Mouse (Mus musculus) embryonic facial prominence, embryonic 10.5 days (tissue): ENCODE data around the gene Babam2. TPM values are rescaled to one million over a fixed set of nuclear protein-coding genes. Genes with fewer than 3 reads are reported as not detected.

Source experiments
- DNase-seq: peaks from one replicate; pipeline ENCODE4 v3.0.0-alpha.2; 2017; ENCODE audit warnings: low spot score
- H3K27ac ChIP-seq: fragments of 300-500 bp; sonication (generic); replicated peaks from 2 replicates; pipeline ENCODE4 v1.5.1; 2016; ENCODE audit warnings: mild to moderate bottlenecking
- H3K27me3 ChIP-seq: fragments of 300-500 bp; sonication (generic); replicated peaks from 2 replicates; pipeline ENCODE4 v1.6.1; 2016; ENCODE audit warnings: low read depth, mild to moderate bottlenecking; ENCODE audit not compliant: poor library complexity, severe bottlenecking
- H3K36me3 ChIP-seq: fragments of 300-500 bp; sonication (generic); replicated peaks from 2 replicates; pipeline ENCODE4 v1.6.1; 2016; ENCODE audit warnings: mild to moderate bottlenecking, moderate library complexity
- H3K4me1 ChIP-seq: fragments of 300-500 bp; sonication (generic); 2 replicates; pipeline ENCODE4 v1.6.1; 2016
- H3K4me3 ChIP-seq: fragments of 300-500 bp; sonication (generic); 2 replicates; pipeline ENCODE4 v1.5.1; 2016; ENCODE audit warnings: mild to moderate bottlenecking, moderate library complexity
- H3K9me3 ChIP-seq: fragments of 300-500 bp; sonication (generic); 2 replicates; pipeline ENCODE4 v1.6.1; 2016; ENCODE audit warnings: mild to moderate bottlenecking
- WGBS: fragments of 180-500 bp; shearing (Covaris S2); methylation state at CpG from one replicate; pipeline ENCODE4 v1.1.7; 2016; 5-methylcytosine and 5-hydroxymethylcytosine counted together
- polyA plus RNA-seq: library from polyadenylated mRNA; unstranded; fragments of >200 nt; fragmentation: Nextera tagmentation; extraction: Ambion mirVana; gene quantifications from 2 replicates; pipeline ENCODE4 v1.2.1, GENCODE M21; 2016

Gene Babam2
- polyA plus RNA-seq, 1 experiment from 2014 or later = 47.0 TPM

- Histone ChIP-seq H3K27me3 (no peaks in the 10 kb centered on the region), H3K9me3 (no peaks in the 10 kb centered on the region), H3K36me3 (no peaks in the 10 kb centered on the region), H3K4me1 (no peaks in the 10 kb centered on the region), H3K4me3 (no peak overlapping the region), H3K27ac (no peak overlapping the region)
- DNase-seq = no peak
- 87% methylated on average over 7 of the region's 7 CpGs for WGBS
Observed at GRCm38 (mm10) chr5:31916241-31916640, 218.8 kb downstream of the Babam2 start.

- no peaks in the 10 kb centered on the region for H3K9me3 ChIP-seq
- no peaks in the 10 kb centered on the region for H3K27me3 ChIP-seq
- no peaks in the 10 kb centered on the region for H3K36me3 ChIP-seq
- 90% methylated on average over 4 of the region's 4 CpGs for WGBS
- H3K27ac ChIP-seq = no peak overlapping the region
- DNase-seq = no peak
- no peaks in the 10 kb centered on the region for H3K4me1 ChIP-seq
- H3K4me3 ChIP-seq = no peak overlapping the region
Observed at GRCm38 (mm10) chr5:31918566-31918965, 221.1 kb downstream of the Babam2 start.

- Histone ChIP-seq H3K27me3 (no peaks in the 10 kb centered on the region), H3K4me1 (no peaks in the 10 kb centered on the region), H3K9me3 (no peaks in the 10 kb centered on the region), H3K36me3 (no peaks in the 10 kb centered on the region), H3K27ac (no peak overlapping the region), H3K4me3 (no peak overlapping the region)
- DNase-seq = no peak
Observed at GRCm38 (mm10) chr5:31920129-31920528, 222.6 kb downstream of the Babam2 start.

GRCm38 (mm10) chr5:31920890-31921289 is 223.4 kb downstream of the Babam2 start:
- no peaks in the 10 kb centered on the region for H3K36me3 ChIP-seq
- 69% methylated on average over 1 of the region's 1 CpGs for WGBS
- H3K27ac ChIP-seq = no peak overlapping the region
- H3K4me3 ChIP-seq = no peak overlapping the region
- no peaks in the 10 kb centered on the region for H3K9me3 ChIP-seq
- H3K4me1 ChIP-seq = no peaks in the 10 kb centered on the region
- no peak for DNase-seq
- no peaks in the 10 kb centered on the region for H3K27me3 ChIP-seq

- no peak for DNase-seq
- Histone ChIP-seq H3K4me3 (no peak overlapping the region), H3K4me1 (no peaks in the 10 kb centered on the region), H3K9me3 (peaks cover 3% of the 10 kb centered on the region; the same call in 1 of the 2 replicates), H3K36me3 (no peaks in the 10 kb centered on the region), H3K27ac (no peak overlapping the region), H3K27me3 (no peaks in the 10 kb centered on the region)
Observed at GRCm38 (mm10) chr5:31924075-31924474, 226.6 kb downstream of the Babam2 start.

GRCm38 (mm10) chr5:31926551-31926950 is 229.1 kb downstream of the Babam2 start:
- WGBS = 89% methylated on average over 1 of the region's 1 CpGs
- Histone ChIP-seq H3K36me3 (no peaks in the 10 kb centered on the region), H3K9me3 (peaks cover 3% of the 10 kb centered on the region; the same call in 1 of the 2 replicates), H3K27ac (no peak overlapping the region), H3K4me3 (no peak overlapping the region), H3K4me1 (no peaks in the 10 kb centered on the region), H3K27me3 (no peaks in the 10 kb centered on the region)
- DNase-seq = peak; percentile 18

GRCm38 (mm10) chr5:31929007-31929406 is 231.5 kb downstream of the Babam2 start:
- Histone ChIP-seq H3K27me3 (no peaks in the 10 kb centered on the region), H3K9me3 (peaks cover 3% of the 10 kb centered on the region; the same call in 1 of the 2 replicates), H3K4me3 (no peak overlapping the region), H3K36me3 (no peaks in the 10 kb centered on the region), H3K27ac (no peak overlapping the region), H3K4me1 (no peaks in the 10 kb centered on the region)
- WGBS = 71% methylated on average over 7 of the region's 7 CpGs
- DNase-seq = no peak

- H3K4me1 ChIP-seq = no peaks in the 10 kb centered on the region
- no peaks in the 10 kb centered on the region for H3K36me3 ChIP-seq
- no peak overlapping the region for H3K27ac ChIP-seq
- H3K27me3 ChIP-seq = no peaks in the 10 kb centered on the region
- 78% methylated on average over 8 of the region's 8 CpGs for WGBS
- H3K9me3 ChIP-seq = peaks cover 3% of the 10 kb centered on the region; the same call in 1 of the 2 replicates
- no peak overlapping the region for H3K4me3 ChIP-seq
- no peak for DNase-seq
Observed at GRCm38 (mm10) chr5:31931127-31931625, 233.7 kb downstream of the Babam2 start.

GRCm38 (mm10) chr5:31931637-31932036 is 234.2 kb downstream of the Babam2 start:
- no peaks in the 10 kb centered on the region; the same call in 1 of the 2 replicates for H3K4me1 ChIP-seq
- no peaks in the 10 kb centered on the region for H3K36me3 ChIP-seq
- no peak overlapping the region for H3K4me3 ChIP-seq
- no peaks in the 10 kb centered on the region for H3K27me3 ChIP-seq
- no peak for DNase-seq
- WGBS = 79% methylated on average over 1 of the region's 1 CpGs
- peaks cover under 1% of the 10 kb centered on the region; the same call in 1 of the 2 replicates for H3K9me3 ChIP-seq
- H3K27ac ChIP-seq = no peak overlapping the region

- H3K27me3 ChIP-seq = no peaks in the 10 kb centered on the region
- H3K4me3 ChIP-seq = no peak overlapping the region
- WGBS = 91% methylated on average over 6 of the region's 6 CpGs
Observed at GRCm38 (mm10) chr5:31933296-31933695, 235.8 kb downstream of the Babam2 start.

GRCm38 (mm10) chr5:31934397-31934796 is 236.9 kb downstream of the Babam2 start:
- no peak for DNase-seq
- Histone ChIP-seq H3K36me3 (no peaks in the 10 kb centered on the region), H3K9me3 (no peaks in the 10 kb centered on the region), H3K27ac (peak overlapping the region; percentile 26; the same call in 1 of the 2 replicates), H3K4me3 (no peak overlapping the region), H3K4me1 (no peaks in the 10 kb centered on the region; the same call in 1 of the 2 replicates), H3K27me3 (no peaks in the 10 kb centered on the region)
- WGBS = 72% methylated on average over 3 of the region's 3 CpGs

More at GRCm38 (mm10) chr5:31933296-31933695, 235.8 kb downstream of the Babam2 start:
- H3K9me3 ChIP-seq = no peaks in the 10 kb centered on the region
- H3K27ac ChIP-seq = no peak overlapping the region
- no peaks in the 10 kb centered on the region; the same call in 1 of the 2 replicates for H3K4me1 ChIP-seq
- DNase-seq = no peak
- no peaks in the 10 kb centered on the region for H3K36me3 ChIP-seq

- H3K27me3 ChIP-seq = no peaks in the 10 kb centered on the region
- H3K27ac ChIP-seq = no peak overlapping the region
- 90% methylated on average over 3 of the region's 3 CpGs for WGBS
- H3K4me3 ChIP-seq = no peak overlapping the region
- H3K36me3 ChIP-seq = no peaks in the 10 kb centered on the region
- no peaks in the 10 kb centered on the region for H3K9me3 ChIP-seq
- no peaks in the 10 kb centered on the region; the same call in 1 of the 2 replicates for H3K4me1 ChIP-seq
- DNase-seq = no peak
Observed at GRCm38 (mm10) chr5:31935936-31936335, 238.5 kb downstream of the Babam2 start.

- no peaks in the 10 kb centered on the region for H3K36me3 ChIP-seq
- no peak overlapping the region for H3K4me3 ChIP-seq
- H3K4me1 ChIP-seq = no peaks in the 10 kb centered on the region; the same call in 1 of the 2 replicates
- whole genome bisulfite sequencing = 71% methylated on average over 3 of the region's 3 CpGs
- H3K27me3 ChIP-seq = no peaks in the 10 kb centered on the region
- H3K27ac ChIP-seq = no peak overlapping the region
- no peaks in the 10 kb centered on the region for H3K9me3 ChIP-seq
- no peak for DNase-seq
Observed at GRCm38 (mm10) chr5:31936523-31936922, 239.0 kb downstream of the Babam2 start.
